Mouse (Mus musculus) heart, embryonic 14.5 days (tissue): ENCODE measurements around the gene Sh3rf1. TPM values are rescaled to one million over a fixed set of nuclear protein-coding genes. Genes with fewer than 3 reads are reported as not detected.

Experiments
- ATAC-seq: fragments of 200-750 bp; cut with Nextera tagmentation; 2 replicates; pipeline ENCODE4 v1.8.0; 2017; ENCODE audit warnings: low read depth, moderate TSS enrichment; ENCODE audit not compliant: insufficient number of reproducible peaks, insufficient read depth, low FRiP score
- H3K27ac ChIP-seq, 2 experiments: fragments of 200-500 bp in 1 of 2; fragments of 300-500 bp in 1 of 2; sonication (generic) in 1 of 2; replicated peaks in 1 of 2; 2 replicates each; pipeline ENCODE4 v1.5.1; 2012 to 2014; ENCODE audit warnings: low read depth in 2 of 2, low read length in 2 of 2, control low read depth in 1 of 2, mild to moderate bottlenecking in 1 of 2, mixed read lengths in 1 of 2; ENCODE audit not compliant: control insufficient read depth in 1 of 2, insufficient read depth in 1 of 2
- H3K27me3 ChIP-seq: fragments of 300-500 bp; sonication (generic); 2 replicates; pipeline ENCODE4 v1.6.1; 2014; ENCODE audit warnings: mild to moderate bottlenecking, low read length, control low read depth; ENCODE audit not compliant: control insufficient read depth, insufficient read depth
- H3K36me3 ChIP-seq: fragments of 300-500 bp; sonication (generic); 2 replicates; pipeline ENCODE4 v1.6.1; 2014; ENCODE audit warnings: mild to moderate bottlenecking, control low read depth, low read length, mixed read lengths; ENCODE audit not compliant: control insufficient read depth, insufficient read depth
- H3K4me1 ChIP-seq, 2 experiments: fragments of 200-500 bp in 1 of 2; fragments of 300-500 bp in 1 of 2; sonication (generic) in 1 of 2; 2 replicates each; pipeline ENCODE4 v1.6.1; 2012 to 2014; ENCODE audit warnings: low read length in 2 of 2, control low read depth in 1 of 2, mixed read lengths in 1 of 2; ENCODE audit not compliant: control insufficient read depth in 2 of 2, insufficient read depth in 2 of 2
- H3K4me2 ChIP-seq: fragments of 300-500 bp; sonication (generic); 2 replicates; pipeline ENCODE4 v1.6.1; 2014; ENCODE audit warnings: mild to moderate bottlenecking, low read length
- H3K4me3 ChIP-seq, 2 experiments: fragments of 200-500 bp in 1 of 2; fragments of 300-500 bp in 1 of 2; sonication (generic) in 1 of 2; 2 replicates each; pipeline ENCODE4 v1.5.1; 2012 to 2014; ENCODE audit warnings: low read length in 2 of 2, mild to moderate bottlenecking in 2 of 2, control low read depth in 1 of 2, low read depth in 1 of 2, moderate library complexity in 1 of 2; ENCODE audit not compliant: control insufficient read depth in 1 of 2, insufficient read depth in 1 of 2
- H3K9ac ChIP-seq: fragments of 300-500 bp; sonication (generic); 2 replicates; pipeline ENCODE4 v1.6.1; 2014; ENCODE audit warnings: mild to moderate bottlenecking, low read length
- H3K9me3 ChIP-seq: fragments of 300-500 bp; sonication (generic); 2 replicates; pipeline ENCODE4 v1.6.1; 2016; ENCODE audit warnings: low read length, control low read depth; ENCODE audit not compliant: control insufficient read depth
- WGBS: fragments of 180-500 bp; shearing (Covaris S2); extraction: QIAGEN DNeasy Blood & Tissue Kit; methylation state at CpG from one replicate; pipeline ENCODE4 v1.1.7; 2014; 5-methylcytosine and 5-hydroxymethylcytosine counted together
- polyA plus RNA-seq: library from polyadenylated mRNA; unstranded; fragments of >200 nt; fragmentation: Nextera tagmentation; extraction: Ambion mirVana; gene quantifications from 2 replicates; pipeline ENCODE4 v1.2.1, GENCODE M21; 2014

Gene Sh3rf1
- polyA plus RNA-seq, 1 experiment from 2014 or later = 4.9 TPM

DNA sequence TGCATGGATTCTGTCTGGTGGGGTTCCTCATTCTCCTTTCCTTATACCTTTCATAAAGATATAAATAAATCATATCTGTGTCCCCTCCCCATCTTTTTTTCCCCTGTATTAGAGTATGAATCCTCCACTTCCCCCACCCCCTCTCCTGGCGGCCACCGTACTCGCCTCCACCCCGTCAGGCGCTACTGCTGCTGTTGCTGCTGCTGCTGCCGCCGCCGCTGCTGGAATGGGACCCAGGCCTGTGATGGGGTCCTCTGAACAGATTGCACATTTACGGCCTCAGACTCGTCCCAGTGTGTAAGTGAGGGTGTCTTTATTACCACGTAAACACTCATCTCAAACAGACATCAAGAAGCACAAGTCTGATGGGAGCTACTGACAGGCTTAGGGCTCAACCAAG is 137.8 kb downstream of the Sh3rf1 start:
- no peak overlapping the region for H3K9ac ChIP-seq
- H3K27ac ChIP-seq = no peak overlapping the region
- peaks cover 9% of the 10 kb centered on the region; the same call in 1 of the 2 replicates for H3K36me3 ChIP-seq
- no peaks in the 10 kb centered on the region for H3K9me3 ChIP-seq
- no peak for ATAC-seq
- H3K4me2 ChIP-seq = no peak overlapping the region
- H3K4me3 ChIP-seq = no peak overlapping the region
- peaks cover 8 to 23% of the 10 kb centered on the region in 2 experiments for H3K4me1 ChIP-seq
- WGBS = 92% methylated on average over 11 of the region's 11 CpGs
- no peaks in the 10 kb centered on the region for H3K27me3 ChIP-seq

DNA sequence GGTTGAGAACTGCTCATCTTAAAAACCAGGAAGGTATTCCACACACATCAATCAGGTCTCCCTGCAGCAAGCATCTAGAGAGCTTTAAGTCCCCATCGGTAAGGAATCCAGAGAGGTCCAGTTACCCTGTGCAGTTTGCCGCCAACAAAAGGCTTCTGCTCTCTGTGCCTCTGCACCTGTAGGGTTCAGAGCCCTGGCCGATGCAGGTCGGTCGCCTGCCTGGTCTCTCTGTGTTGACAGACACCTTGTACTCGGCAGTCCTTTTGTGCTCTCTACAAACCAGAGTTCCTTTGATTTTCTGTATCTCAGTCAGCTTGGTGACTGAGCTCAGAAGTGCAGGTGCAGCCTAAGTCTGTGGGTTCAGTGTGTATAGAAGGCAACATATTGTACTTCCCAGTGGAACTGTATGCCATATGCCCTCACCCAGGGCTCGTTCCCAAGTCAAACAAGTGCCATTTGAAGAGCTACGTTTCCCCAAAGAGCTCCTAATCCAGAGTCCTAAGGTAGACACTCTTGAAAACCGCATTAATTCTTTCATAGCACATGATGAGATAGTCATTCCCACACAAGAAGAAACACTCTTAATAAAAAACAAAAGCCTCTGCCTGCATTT is 138.7 kb downstream of the Sh3rf1 start:
- 63% methylated on average over 9 of the region's 9 CpGs for WGBS
- H3K9me3 ChIP-seq = no peaks in the 10 kb centered on the region
- H3K9ac ChIP-seq = no peak overlapping the region
- ATAC-seq = no peak
- H3K4me3 ChIP-seq = no peak overlapping the region
- peaks cover 8 to 18% of the 10 kb centered on the region in 2 experiments for H3K4me1 ChIP-seq
- H3K27ac ChIP-seq = no peak overlapping the region
- no peaks in the 10 kb centered on the region for H3K27me3 ChIP-seq
- H3K4me2 ChIP-seq = no peak overlapping the region
- H3K36me3 ChIP-seq = peaks cover 12% of the 10 kb centered on the region; the same call in 1 of the 2 replicates

DNA sequence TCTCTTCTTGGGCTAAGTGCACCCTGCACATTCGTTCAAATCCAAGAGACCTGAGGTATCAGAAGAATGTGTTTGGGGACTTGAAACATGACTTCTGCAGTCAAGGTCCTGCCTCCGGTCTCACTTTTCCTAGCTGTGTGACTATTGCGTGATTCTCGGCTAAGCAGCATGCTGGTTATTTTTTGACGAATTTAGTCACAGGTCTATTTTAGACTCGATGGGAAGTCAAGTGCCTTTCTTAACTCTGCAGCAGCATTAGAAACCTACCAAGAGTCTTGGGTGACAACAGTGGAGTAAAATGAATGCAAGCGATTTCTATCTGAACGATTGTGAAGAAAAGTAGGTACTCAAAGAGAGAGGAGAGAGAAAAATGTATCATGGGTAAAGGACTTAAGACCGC is 149.6 kb downstream of the Sh3rf1 start:
- Histone ChIP-seq H3K4me3 (no peak overlapping the region), H3K9me3 (no peaks in the 10 kb centered on the region), H3K4me2 (no peak overlapping the region), H3K36me3 (peaks cover 23% of the 10 kb centered on the region), H3K9ac (no peak overlapping the region), H3K4me1 (no peaks in the 10 kb centered on the region), H3K27ac (no peak overlapping the region), H3K27me3 (no peaks in the 10 kb centered on the region)
- ATAC-seq = no peak
- 66% methylated on average over 9 of the region's 9 CpGs for WGBS

DNA sequence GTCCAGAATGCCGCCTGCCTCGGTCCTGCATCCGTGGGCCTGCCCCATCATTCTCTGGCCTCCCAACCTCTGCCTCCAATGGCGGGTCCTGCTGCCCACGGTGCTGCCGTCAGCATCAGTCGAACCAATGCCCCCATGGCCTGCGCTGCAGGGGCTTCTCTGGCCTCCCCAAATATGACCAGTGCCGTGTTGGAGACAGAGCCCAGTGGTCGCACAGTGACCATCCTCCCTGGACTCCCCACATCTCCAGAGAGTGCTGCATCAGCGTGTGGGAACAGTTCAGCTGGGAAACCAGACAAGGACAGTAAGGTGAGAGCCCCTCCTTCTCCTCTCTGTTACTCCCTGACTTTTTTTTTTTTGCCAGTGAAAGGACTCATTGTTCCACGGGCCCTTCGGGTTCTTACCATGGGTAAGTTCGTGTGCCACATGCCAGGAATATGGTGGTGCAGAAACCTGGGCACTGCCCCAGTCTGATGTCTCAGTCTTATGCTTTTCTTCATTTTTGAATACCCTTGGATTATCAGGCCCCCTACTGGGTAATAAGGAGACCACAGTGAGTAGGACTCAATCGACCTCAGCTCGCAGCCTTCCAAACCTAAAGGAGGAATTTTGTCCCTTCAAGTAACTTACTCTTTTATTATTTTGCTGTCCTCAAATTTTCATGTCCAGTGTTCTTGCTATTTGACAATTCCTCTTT is 150.5 kb downstream of the Sh3rf1 start:
- no peak for ATAC-seq
- Histone ChIP-seq H3K4me3 (no peak overlapping the region), H3K27ac (no peak overlapping the region), H3K27me3 (no peaks in the 10 kb centered on the region), H3K36me3 (peaks cover 23% of the 10 kb centered on the region), H3K9ac (no peak overlapping the region), H3K4me2 (no peak overlapping the region), H3K9me3 (no peaks in the 10 kb centered on the region), H3K4me1 (peaks cover 2 to 9% of the 10 kb centered on the region in 2 experiments; a peak in 3 of 4 replicates)
- WGBS = 86% methylated on average over 16 of the region's 16 CpGs

DNA sequence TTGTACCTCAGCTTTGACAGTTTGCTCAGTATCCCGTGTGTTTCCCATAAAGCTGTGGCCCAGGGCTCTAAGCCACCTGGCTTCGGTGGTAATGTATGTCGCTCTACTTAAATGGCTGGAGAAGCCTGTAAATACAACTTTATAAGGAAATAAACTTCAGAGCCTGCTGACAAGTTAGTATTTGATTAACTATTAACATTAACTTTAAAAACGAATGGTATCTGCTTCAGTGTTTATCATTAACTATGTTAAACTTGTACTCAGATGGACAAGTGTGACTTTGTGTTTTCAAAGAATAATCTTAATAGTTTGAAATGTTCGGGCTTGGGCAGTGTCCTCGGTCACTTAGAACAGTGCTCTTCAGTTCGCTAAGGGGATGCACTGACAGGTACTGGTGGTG is 151.5 kb downstream of the Sh3rf1 start:
- Histone ChIP-seq H3K27ac (no peak overlapping the region), H3K36me3 (peaks cover 23% of the 10 kb centered on the region), H3K9me3 (no peaks in the 10 kb centered on the region), H3K4me3 (no peak overlapping the region), H3K9ac (no peak overlapping the region), H3K4me2 (no peak overlapping the region), H3K4me1 (peaks cover 2 to 11% of the 10 kb centered on the region in 2 experiments; a peak in 3 of 4 replicates), H3K27me3 (no peaks in the 10 kb centered on the region)
- ATAC-seq = no peak
- WGBS = 87% methylated on average over 7 of the region's 7 CpGs

DNA sequence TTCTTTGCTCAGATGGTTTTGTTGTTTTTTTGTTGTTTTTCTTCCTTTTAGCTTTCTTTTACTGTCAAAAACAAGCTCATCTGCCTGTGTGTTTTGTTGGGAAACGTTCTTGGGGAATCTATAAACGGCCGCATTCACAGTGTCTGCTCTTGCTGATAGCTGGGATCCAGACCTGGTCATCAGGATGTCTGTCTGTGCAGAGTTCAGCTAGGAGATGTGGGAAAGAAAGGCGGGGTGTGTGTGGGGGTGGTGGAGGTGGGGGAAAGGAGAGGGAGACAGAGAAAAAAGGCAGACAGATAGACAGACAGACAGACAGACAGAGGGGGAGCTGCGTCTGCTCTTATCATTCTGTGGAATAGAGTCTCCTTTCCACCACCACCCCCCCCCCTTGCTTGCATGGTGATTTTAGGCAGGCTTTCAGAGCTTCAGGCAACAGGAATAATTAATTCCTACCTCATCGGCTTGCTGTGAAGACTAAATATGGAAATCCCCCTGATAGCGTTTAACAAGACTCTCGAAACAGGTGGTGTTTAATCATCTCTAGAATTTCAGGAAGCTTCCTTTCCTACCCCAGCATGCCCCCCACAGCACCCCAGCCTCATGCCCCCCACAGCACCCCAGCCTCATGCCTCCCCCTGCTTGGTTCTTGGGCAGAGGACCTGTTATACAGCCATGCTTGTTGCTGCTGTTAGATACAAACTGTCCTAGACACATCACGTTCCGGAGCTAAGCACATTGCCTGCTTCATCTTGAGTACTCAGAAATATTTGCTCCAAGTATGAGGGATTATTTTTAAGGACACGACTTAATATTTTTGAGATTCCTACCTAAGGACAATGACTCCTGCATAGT is 155.4 kb downstream of the Sh3rf1 start:
- H3K4me3 ChIP-seq = no peak overlapping the region
- H3K4me2 ChIP-seq = no peak overlapping the region
- 36% methylated on average over 11 of the region's 11 CpGs for WGBS
- peaks cover 5 to 14% of the 10 kb centered on the region in 2 experiments for H3K4me1 ChIP-seq
- no peak overlapping the region for H3K9ac ChIP-seq
- no peaks in the 10 kb centered on the region for H3K27me3 ChIP-seq
- no peak for ATAC-seq
- H3K27ac ChIP-seq = no peak overlapping the region
- H3K36me3 ChIP-seq = peaks cover 5% of the 10 kb centered on the region
- no peaks in the 10 kb centered on the region for H3K9me3 ChIP-seq

DNA sequence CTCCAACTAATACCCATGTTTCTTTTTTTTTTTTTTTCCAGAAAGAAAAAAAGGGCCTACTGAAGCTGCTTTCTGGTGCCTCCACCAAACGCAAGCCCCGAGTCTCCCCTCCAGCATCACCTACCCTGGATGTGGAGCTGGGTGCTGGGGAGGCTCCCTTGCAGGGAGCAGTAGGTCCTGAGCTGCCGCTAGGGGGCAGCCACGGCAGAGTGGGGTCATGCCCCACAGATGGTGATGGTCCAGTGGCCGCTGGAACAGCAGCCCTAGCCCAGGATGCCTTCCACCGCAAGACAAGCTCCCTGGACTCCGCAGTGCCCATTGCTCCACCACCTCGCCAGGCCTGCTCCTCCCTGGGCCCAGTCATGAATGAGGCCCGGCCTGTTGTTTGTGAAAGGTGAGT is 160.9 kb downstream of the Sh3rf1 start:
- Histone ChIP-seq H3K4me3 (no peak overlapping the region), H3K9ac (no peak overlapping the region), H3K36me3 (peaks cover 11% of the 10 kb centered on the region; the same call in 1 of the 2 replicates), H3K4me1 (peaks cover 9 to 17% of the 10 kb centered on the region in 2 experiments), H3K9me3 (no peaks in the 10 kb centered on the region), H3K27ac (no peak overlapping the region), H3K27me3 (no peaks in the 10 kb centered on the region; the same call in 1 of the 2 replicates), H3K4me2 (no peak overlapping the region)
- no peak for ATAC-seq
- 70% methylated on average over 9 of the region's 9 CpGs for WGBS
